Mouse (Mus musculus) erythroblast, embryonic 14.5 days (primary cell): ENCODE measurements around the gene Gpalpp1. TPM values are rescaled to one million over a fixed set of nuclear protein-coding genes. Genes with fewer than 3 reads are reported as not detected.

Experiments
- H3K27me3 ChIP-seq: 2 replicates; pipeline ENCODE4 v1.6.1; 2012; ENCODE audit warnings: inconsistent platforms; ENCODE audit not compliant: control insufficient read depth
- H3K36me3 ChIP-seq: 2 replicates; pipeline ENCODE4 v1.6.1; 2012; ENCODE audit warnings: mild to moderate bottlenecking, inconsistent platforms; ENCODE audit not compliant: control insufficient read depth
- H3K4me1 ChIP-seq: 2 replicates; pipeline ENCODE4 v1.6.1; 2012; ENCODE audit warnings: inconsistent platforms; ENCODE audit not compliant: control insufficient read depth
- H3K4me3 ChIP-seq: replicated peaks from 2 replicates; pipeline ENCODE3; 2012; ENCODE audit warnings: moderate library complexity, mild to moderate bottlenecking, inconsistent platforms
- H3K9me3 ChIP-seq: 2 replicates; pipeline ENCODE4 v1.6.1; 2012; ENCODE audit warnings: low read length, inconsistent platforms, mixed read lengths; ENCODE audit not compliant: control insufficient read depth
- GATA1 ChIP-seq: IDR thresholded peaks from 2 replicates; pipeline ENCODE4 v1.6.1; 2012; ENCODE audit warnings: low read length, inconsistent platforms, mixed read lengths
- TAL1 ChIP-seq: IDR thresholded peaks from 3 replicates; pipeline ENCODE4 v1.6.1; 2012; ENCODE audit warnings: low read length, inconsistent platforms, mixed read lengths
- polyA plus RNA-seq: library from polyadenylated mRNA; stranded (reverse); fragments of >175 nt; gene quantifications from 2 replicates; pipeline ENCODE4 v1.2.3, GENCODE M21; 2012

Gpalpp1 gene
- 0.13 and 0.14 TPM in 2 replicates for polyA plus RNA-seq

DNA sequence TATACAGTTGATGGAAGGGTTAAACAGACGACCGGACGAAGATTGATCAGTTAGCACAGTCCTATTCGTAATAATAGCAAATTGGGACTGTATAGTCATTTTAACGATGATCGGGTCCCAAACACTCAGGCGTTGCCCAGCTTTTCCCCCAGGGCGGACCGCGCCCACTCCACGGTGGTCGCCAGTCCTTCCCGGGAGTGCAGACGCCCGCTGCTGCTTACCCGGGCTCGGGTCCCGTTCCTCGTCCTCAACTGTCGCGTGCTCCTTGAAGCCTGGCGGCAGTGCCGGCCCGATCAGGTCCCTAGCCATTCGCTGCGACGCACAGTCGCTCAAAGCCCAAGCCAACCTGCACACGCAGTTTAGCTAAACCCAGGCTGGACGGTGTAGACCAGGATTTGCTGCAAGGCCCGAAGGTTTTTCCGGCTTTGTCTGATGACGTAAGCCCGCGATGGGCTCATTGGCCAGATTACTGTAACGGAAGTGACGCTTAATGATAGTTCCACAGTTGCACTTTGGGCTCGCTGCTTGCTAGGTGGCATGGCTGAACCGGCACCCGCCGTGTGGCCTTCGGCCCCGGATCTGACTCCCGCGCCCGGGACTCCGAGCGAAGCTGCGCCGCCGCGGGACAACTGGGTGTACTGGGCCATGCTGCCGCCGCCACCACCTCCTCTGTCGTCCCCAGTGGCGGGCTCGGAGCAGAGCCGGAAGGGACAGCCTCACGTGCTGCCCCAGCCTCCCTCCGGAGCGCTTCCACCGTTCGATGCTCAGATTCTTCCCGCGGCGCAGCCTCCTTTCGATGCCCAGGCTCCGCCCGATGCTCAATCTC, at the start of gene Gpalpp1, which contains the start of gene Nufip1:
Gpalpp1 (minus strand) TSS at position 365 of the 826 bp plus-strand sequence.
Nufip1 (plus strand) TSS at position 496 of the 826 bp plus-strand sequence.
- Histone ChIP-seq H3K4me1 (peaks cover 30% of the 10 kb centered on the region), H3K27me3 (no peaks in the 10 kb centered on the region), H3K36me3 (peaks cover 31% of the 10 kb centered on the region), H3K4me3 (peak within 1 kb of the TSS; percentile 87), H3K9me3 (no peaks in the 10 kb centered on the region)
- TF ChIP-seq GATA1 (no peak), TAL1 (no peak)

DNA sequence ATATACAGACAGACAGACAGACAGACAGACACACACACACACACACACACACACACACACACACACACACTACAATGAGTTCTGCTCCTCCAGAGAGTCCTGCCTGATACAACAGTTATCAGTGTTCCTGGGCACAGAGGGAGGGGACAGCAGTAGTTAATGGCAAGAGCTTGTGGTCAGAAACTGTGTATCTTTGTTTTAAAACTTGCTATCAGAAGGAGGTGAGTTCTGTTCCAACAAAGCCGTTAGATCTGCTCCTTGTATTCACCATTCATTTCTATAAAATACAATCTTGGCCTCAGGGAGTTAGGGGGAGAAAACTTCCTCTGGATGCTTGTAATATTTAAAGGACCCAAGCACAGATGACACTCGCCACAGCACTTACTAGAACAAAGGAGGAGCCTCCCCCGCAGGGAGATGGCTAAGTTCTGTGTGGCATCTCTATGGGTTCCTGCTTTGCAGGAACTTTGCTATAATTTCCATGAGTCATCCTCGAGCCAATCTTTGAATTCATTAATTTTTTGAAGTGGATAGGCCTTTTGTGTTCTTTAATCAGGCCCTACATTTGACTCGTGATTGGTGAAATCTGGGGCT, 47.7 kb upstream of the Gpalpp1 start:
- H3K4me3 ChIP-seq: no peak overlapping the region
- no peak for TF ChIP-seq GATA1
- TF ChIP-seq TAL1: no peak

DNA sequence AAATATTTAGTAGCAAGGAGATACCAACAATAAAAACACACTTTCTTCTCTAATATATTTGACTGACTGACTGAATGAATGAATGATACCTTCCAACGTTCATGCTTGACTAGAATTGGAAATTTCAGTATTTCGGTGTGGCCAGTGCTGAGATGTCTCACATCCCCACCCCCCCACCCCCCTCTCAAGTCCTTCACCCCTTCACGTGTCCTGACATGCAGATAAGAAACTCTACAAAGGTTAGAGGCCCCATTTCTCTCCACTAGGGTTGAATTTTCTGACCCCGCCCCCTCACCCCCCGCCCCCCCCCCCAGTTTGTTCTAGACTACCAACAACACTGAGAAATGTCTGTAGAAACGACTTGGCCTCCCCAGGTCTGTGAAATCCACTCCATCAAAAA, 43.3 kb upstream of the Gpalpp1 start:
- Histone ChIP-seq H3K27me3 (peaks cover 9% of the 10 kb centered on the region), H3K9me3 (no peaks in the 10 kb centered on the region), H3K4me1 (peaks cover 38% of the 10 kb centered on the region), H3K4me3 (no peak overlapping the region), H3K36me3 (no peaks in the 10 kb centered on the region)
- TF ChIP-seq GATA1 (no peak), TAL1 (no peak)

More for the DNA sequence above, 47.7 kb upstream of the Gpalpp1 start:
- Histone ChIP-seq H3K4me1 (peaks cover 3% of the 10 kb centered on the region), H3K36me3 (no peaks in the 10 kb centered on the region), H3K27me3 (no peaks in the 10 kb centered on the region; the same call in 1 of the 2 replicates), H3K9me3 (no peaks in the 10 kb centered on the region)

DNA sequence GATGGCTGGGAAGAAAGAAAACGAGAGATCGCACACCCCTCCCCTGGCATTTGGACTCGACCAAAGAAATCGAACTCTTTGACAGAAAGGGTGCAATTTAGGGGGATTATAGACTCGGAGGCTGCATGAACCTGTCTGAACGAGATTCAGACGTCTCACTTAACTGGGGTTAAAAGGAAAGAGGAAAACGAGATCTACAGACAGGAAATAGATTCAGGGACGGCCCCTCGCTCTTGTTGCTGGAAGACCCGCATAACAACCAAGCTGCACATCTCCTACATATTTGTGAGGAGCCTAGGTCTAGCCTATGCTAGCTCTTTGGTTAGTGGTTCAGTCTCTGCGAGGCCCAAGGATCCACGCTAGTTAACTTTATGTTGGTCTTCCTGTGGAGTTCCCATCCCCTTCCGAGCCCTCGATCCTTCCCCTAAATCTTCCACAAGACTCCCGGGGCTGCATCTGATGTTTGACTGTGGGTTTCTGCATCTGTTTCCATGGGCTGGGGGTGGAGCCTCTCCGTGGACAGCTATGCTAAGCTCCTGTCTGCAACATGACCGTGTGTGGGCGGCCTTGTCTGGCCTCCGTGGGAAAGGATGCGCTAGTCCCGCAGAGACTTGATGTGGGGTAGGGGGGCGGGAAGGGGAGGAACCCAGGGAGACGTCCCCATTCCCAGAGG, 42.6 kb upstream of the Gpalpp1 start:
- H3K4me1 ChIP-seq: peaks cover 38% of the 10 kb centered on the region
- no peaks in the 10 kb centered on the region for H3K36me3 ChIP-seq
- H3K4me3 ChIP-seq: peak overlapping the region; percentile 72
- H3K27me3 ChIP-seq: peaks cover 9% of the 10 kb centered on the region
- no peaks in the 10 kb centered on the region for H3K9me3 ChIP-seq
- no peak for TF ChIP-seq TAL1
- TF ChIP-seq GATA1: no peak

DNA sequence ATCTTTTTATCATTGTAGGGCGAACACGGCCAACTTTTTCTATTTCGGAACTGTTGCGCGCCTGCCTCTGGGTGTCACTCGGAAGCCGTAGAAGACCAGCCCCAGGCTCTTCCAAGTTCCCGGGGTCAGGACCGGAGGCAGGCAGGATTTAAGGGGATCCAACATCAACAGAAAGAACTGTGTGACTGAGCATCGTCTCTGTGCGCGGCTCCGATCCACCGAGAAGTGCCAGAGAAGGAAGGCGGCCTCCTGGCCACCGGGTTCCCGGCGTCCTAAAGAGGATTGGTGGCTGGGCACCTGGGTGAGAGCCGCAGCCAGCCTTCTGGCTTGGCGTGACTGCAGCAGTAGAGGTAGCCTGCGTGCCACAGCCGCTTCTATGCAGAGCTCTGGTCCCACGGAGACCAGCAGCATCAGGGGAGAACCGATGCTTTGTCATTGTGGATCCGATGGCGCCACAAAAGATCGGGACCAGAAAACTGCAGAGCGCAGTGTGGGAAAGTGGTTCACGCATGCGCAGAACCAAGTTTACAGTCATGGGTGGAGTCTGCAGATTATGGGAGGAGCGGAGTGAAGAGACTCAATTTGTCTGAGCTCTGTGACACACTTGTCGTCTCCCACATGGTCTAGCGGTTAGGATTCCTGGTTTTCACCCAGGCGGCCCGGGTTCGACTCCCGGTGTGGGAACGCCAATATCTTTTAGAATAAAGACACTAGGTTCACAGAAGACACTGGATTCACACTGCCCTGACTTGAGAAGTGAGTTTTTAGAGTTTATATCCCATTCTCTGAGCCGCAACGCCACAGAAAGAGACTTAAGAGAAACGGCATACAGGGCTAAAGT, 41.8 kb upstream of the Gpalpp1 start:
- TF ChIP-seq TAL1 (no peak), GATA1 (no peak)
- peaks cover 9% of the 10 kb centered on the region for H3K27me3 ChIP-seq
- H3K4me1 ChIP-seq: peaks cover 38% of the 10 kb centered on the region
- no peaks in the 10 kb centered on the region for H3K9me3 ChIP-seq
- H3K4me3 ChIP-seq: peak overlapping the region; percentile 72
- no peaks in the 10 kb centered on the region for H3K36me3 ChIP-seq

DNA sequence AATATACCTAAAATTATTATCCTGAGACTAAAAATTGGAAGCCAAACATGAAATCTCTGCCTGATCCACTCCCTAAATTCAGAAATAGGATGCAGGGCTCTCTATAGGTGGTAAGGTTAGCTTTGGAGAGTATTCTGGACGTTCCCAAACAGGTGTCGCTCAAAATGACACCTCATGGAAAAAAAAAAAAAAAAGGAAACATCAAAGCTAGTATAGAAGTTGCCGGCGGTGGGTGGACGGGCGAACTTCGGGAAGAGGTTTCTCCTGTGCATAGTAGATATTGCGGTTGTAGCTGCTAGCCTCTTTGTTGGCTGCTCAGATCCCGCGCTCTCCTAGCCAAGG, 41.2 kb upstream of the Gpalpp1 start:
- Histone ChIP-seq H3K27me3 (peaks cover 9% of the 10 kb centered on the region), H3K4me3 (peak overlapping the region; percentile 72), H3K9me3 (no peaks in the 10 kb centered on the region), H3K4me1 (peaks cover 38% of the 10 kb centered on the region), H3K36me3 (no peaks in the 10 kb centered on the region)
- no peak for TF ChIP-seq TAL1
- TF ChIP-seq GATA1: no peak

DNA sequence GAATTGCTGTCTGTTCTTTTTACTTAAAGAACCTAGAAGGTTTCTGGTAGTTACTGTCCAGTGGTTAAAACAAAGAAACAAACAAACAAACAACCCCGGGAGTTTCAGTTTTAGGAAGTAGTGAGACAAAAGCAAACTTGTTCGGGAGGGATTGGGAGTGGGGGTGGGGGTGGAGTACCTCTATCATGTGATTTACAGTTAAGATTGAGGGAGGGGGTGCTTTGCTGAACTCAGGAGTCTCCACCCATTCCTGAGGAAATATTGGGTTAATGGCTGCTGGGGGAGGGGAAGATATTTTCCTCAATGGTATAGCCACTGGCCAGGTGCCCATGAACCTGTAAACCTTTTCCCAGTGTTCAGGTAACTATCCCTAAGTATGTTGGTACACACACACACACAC, 40.5 kb upstream of the Gpalpp1 start:
- H3K4me1 ChIP-seq: peaks cover 44% of the 10 kb centered on the region
- H3K4me3 ChIP-seq: no peak overlapping the region

DNA sequence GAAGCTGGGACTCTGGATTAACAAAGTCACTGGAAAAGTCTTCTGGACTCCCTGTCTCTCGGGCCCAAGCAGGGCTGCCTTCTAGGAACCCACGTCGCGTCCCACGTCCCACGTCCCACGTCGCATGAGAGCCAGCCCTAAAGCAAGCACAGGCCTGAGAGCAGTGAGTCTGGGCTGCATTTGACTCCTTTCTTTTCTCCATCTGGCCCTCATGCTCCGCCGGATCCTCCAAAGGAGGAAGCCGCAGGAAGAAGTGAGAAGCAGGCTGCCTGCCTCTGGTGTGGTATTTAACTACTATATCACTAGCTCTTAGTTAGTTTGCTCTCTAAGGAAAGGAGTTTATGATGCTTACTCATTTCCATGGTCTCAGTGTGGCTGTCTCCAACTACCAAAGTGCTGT, 39.9 kb upstream of the Gpalpp1 start:
- TF ChIP-seq TAL1: no peak
- no peak for TF ChIP-seq GATA1
- H3K4me3 ChIP-seq: no peak overlapping the region
- H3K9me3 ChIP-seq: no peaks in the 10 kb centered on the region
- no peaks in the 10 kb centered on the region for H3K36me3 ChIP-seq
- H3K4me1 ChIP-seq: peaks cover 49% of the 10 kb centered on the region
- peaks cover 9% of the 10 kb centered on the region for H3K27me3 ChIP-seq

More for the DNA sequence above, 40.5 kb upstream of the Gpalpp1 start:
- Histone ChIP-seq H3K27me3 (peaks cover 9% of the 10 kb centered on the region), H3K9me3 (no peaks in the 10 kb centered on the region), H3K36me3 (no peaks in the 10 kb centered on the region)
- TF ChIP-seq TAL1: no peak
- no peak for TF ChIP-seq GATA1
